Mouse (Mus musculus) ES-E14 (cell line): ENCODE measurements around the gene Zfyve9. TPM values are rescaled to one million over a fixed set of nuclear protein-coding genes. Genes with fewer than 3 reads are reported as not detected.
A peak's percentile ranks its signal among the peaks of the same experiment; 100 is the strongest.
"Not testable (repeated sequence)": the region's sequence is repeated elsewhere in the genome, so short reads cannot be mapped to it uniquely, and the experiment has no call there.

ENCODE experiments used
- DNase-seq: peaks from one replicate; pipeline ENCODE4 v3.0.0-alpha.2; 2013; ENCODE audit warnings: low read depth, low spot score
- H3K27ac ChIP-seq: 2 replicates; pipeline ENCODE4 v1.5.1; 2012; ENCODE audit warnings: low read depth, mild to moderate bottlenecking, low read length, moderate library complexity, mixed read lengths; ENCODE audit not compliant: poor library complexity, insufficient read depth, severe bottlenecking
- H3K36me3 ChIP-seq: 2 replicates; pipeline ENCODE4 v1.6.1; 2012; ENCODE audit warnings: mild to moderate bottlenecking, low read length, moderate library complexity, mixed read lengths; ENCODE audit not compliant: control insufficient read depth, poor library complexity, insufficient read depth, severe bottlenecking
- H3K4me1 ChIP-seq, 2 experiments: fragments of 150-350 bp in 1 of 2; sonication (generic) in 1 of 2; 2 replicates each; pipeline ENCODE4 v1.6.1; 2012; ENCODE audit warnings: low read length in 2 of 2, mild to moderate bottlenecking in 1 of 2, mixed read lengths in 1 of 2; ENCODE audit not compliant: control insufficient read depth in 2 of 2, insufficient read depth in 2 of 2, poor library complexity in 1 of 2
- H3K4me3 ChIP-seq, 2 experiments: fragments of 150-350 bp in 1 of 2; sonication (generic) in 1 of 2; 2 replicates each; pipeline ENCODE4 v1.5.1; 2012; ENCODE audit warnings: low read length in 2 of 2, low read depth in 1 of 2, mild to moderate bottlenecking in 1 of 2, mixed read lengths in 1 of 2; ENCODE audit not compliant: insufficient read depth in 1 of 2, poor library complexity in 1 of 2, severe bottlenecking in 1 of 2
- H3K9ac ChIP-seq: 2 replicates; pipeline ENCODE4 v1.6.1; 2012; ENCODE audit warnings: low read depth, mild to moderate bottlenecking, low read length, mixed read lengths; ENCODE audit not compliant: poor library complexity, insufficient read depth, severe bottlenecking
- H3K9me3 ChIP-seq: fragments of 150-350 bp; sonication (generic); 2 replicates; pipeline ENCODE4 v1.6.1; 2012; ENCODE audit warnings: low read depth, mild to moderate bottlenecking, low read length; ENCODE audit not compliant: control insufficient read depth, insufficient read depth
- CHD2 ChIP-seq: IDR thresholded peaks from 2 replicates; pipeline ENCODE4 v1.6.1; 2014; ENCODE audit warnings: mild to moderate bottlenecking, low read depth, low read length, inconsistent platforms
- HCFC1 ChIP-seq: IDR thresholded peaks from 2 replicates; pipeline ENCODE4 v1.6.1; 2012; ENCODE audit warnings: low read length, inconsistent platforms, borderline replicate concordance; ENCODE audit not compliant: insufficient read depth
- MAFK ChIP-seq: IDR thresholded peaks from 2 replicates; pipeline ENCODE4 v1.6.1; 2014; ENCODE audit warnings: mild to moderate bottlenecking, low read depth, low read length, inconsistent platforms; ENCODE audit not compliant: insufficient read depth
- ZC3H11A ChIP-seq: IDR thresholded peaks from 2 replicates; pipeline ENCODE4 v1.6.1; 2012; ENCODE audit warnings: low read depth, mild to moderate bottlenecking, inconsistent platforms, low read length, borderline replicate concordance
- ZNF384 ChIP-seq: IDR thresholded peaks from 2 replicates; pipeline ENCODE4 v1.6.1; 2012; ENCODE audit warnings: low read depth, low read length, inconsistent platforms
- in situ Hi-C, 2 experiments: fragments of 600-800 bp; cut with MboI; formaldehyde crosslinking; loops; one replicate each; pipeline ENCODE4 v1.15.1; 2025; ENCODE audit warnings: low sequenced_read_pairs in 2 of 2, inconsistent platforms in 1 of 2; ENCODE audit not compliant: unreplicated experiment in 2 of 2
- total RNA-seq: library from RNA; depleted of rRNA; stranded (reverse); fragments of 300-350 nt; gene quantifications from 2 replicates; pipeline ENCODE4 v1.2.3, GENCODE M21; 2012

Zfyve9 gene
- total RNA-seq, 1 experiment: 8.7 TPM

GRCm38 (mm10) chr4:108708209-108708608, 72.4 kb downstream of the Zfyve9 start:
- no peaks in the 10 kb centered on the region for H3K4me1 ChIP-seq
- in situ Hi-C loops: no loop called here
- TF ChIP-seq ZNF384: no peak
- no peak for TF ChIP-seq HCFC1
- no peak for TF ChIP-seq CHD2
- no peak for TF ChIP-seq MAFK
- no peak for TF ChIP-seq ZC3H11A
- no peaks in the 10 kb centered on the region for H3K36me3 ChIP-seq
- no peaks in the 10 kb centered on the region for H3K9me3 ChIP-seq
- no peak for DNase-seq
- H3K9ac ChIP-seq: no peak overlapping the region
- H3K4me3 ChIP-seq: no peak overlapping the region
- no peak overlapping the region for H3K27ac ChIP-seq

GRCm38 (mm10) chr4:108696934-108697333, 83.7 kb downstream of the Zfyve9 start:
- no peaks in the 10 kb centered on the region for H3K4me1 ChIP-seq
- no peak for DNase-seq
- H3K9ac ChIP-seq: no peak overlapping the region
- no peaks in the 10 kb centered on the region for H3K9me3 ChIP-seq
- H3K4me3 ChIP-seq: no peak overlapping the region
- H3K27ac ChIP-seq: no peak overlapping the region
- no peak for TF ChIP-seq MAFK
- TF ChIP-seq CHD2: no peak
- no peak for TF ChIP-seq ZNF384
- no peak for TF ChIP-seq HCFC1
- peak; percentile 60; the same call in 1 of the 2 replicates for TF ChIP-seq ZC3H11A
- no peaks in the 10 kb centered on the region for H3K36me3 ChIP-seq
- in situ Hi-C loops: no loop called here

GRCm38 (mm10) chr4:108691469-108691868, 89.1 kb downstream of the Zfyve9 start:
- Histone ChIP-seq H3K4me1 (peaks cover 0 to 3% of the 10 kb centered on the region in 2 experiments; a peak in 1 of 4 replicates), H3K27ac (no peak overlapping the region), H3K9me3 (no peaks in the 10 kb centered on the region), H3K4me3 (no peak overlapping the region), H3K36me3 (no peaks in the 10 kb centered on the region), H3K9ac (no peak overlapping the region)
- TF ChIP-seq HCFC1: no peak
- TF ChIP-seq MAFK: peak; percentile 57; the same call in 1 of the 2 replicates
- DNase-seq: no peak
- in situ Hi-C loops: no loop called here

- TF ChIP-seq CHD2 (no peak), ZNF384 (peak; percentile 98), MAFK (0 out of 2 replicates have a peak, but pooled peaks have one; percentile 8)
- Histone ChIP-seq H3K9ac (no peak overlapping the region), H3K36me3 (no peaks in the 10 kb centered on the region), H3K9me3 (no peaks in the 10 kb centered on the region), H3K4me1 (peaks cover 0 to 5% of the 10 kb centered on the region in 2 experiments; a peak in 1 of 4 replicates), H3K27ac (no peak overlapping the region), H3K4me3 (no peak overlapping the region)
- in situ Hi-C loops: no loop called here
- no peak for DNase-seq
Measured at GRCm38 (mm10) chr4:108690479-108690878, 90.1 kb downstream of the Zfyve9 start.

- H3K9ac ChIP-seq, H3K36me3 ChIP-seq, in situ Hi-C loops, H3K4me1 ChIP-seq, H3K4me3 ChIP-seq, DNase-seq, H3K9me3 ChIP-seq, H3K27ac ChIP-seq: not testable (repeated sequence)
- peak; percentile 71; the same call in 1 of the 2 replicates for TF ChIP-seq ZNF384
Measured at GRCm38 (mm10) chr4:108687098-108687497, 93.5 kb downstream of the Zfyve9 start.
